Mouse (Mus musculus) hindbrain, embryonic 10.5 days (tissue): ENCODE results near the gene D17H6S53E. TPM values are rescaled to one million over a fixed set of nuclear protein-coding genes. Genes with fewer than 3 reads are reported as not detected.

Source experiments
- DNase-seq: peaks from one replicate; pipeline ENCODE4 v3.0.0-alpha.2; 2017; ENCODE audit warnings: low spot score
- H3K27ac ChIP-seq: fragments of 300-500 bp; sonication (generic); 2 replicates; pipeline ENCODE4 v1.5.1; 2016; ENCODE audit warnings: mild to moderate bottlenecking, moderate library complexity
- H3K27me3 ChIP-seq: fragments of 300-500 bp; sonication (generic); 2 replicates; pipeline ENCODE4 v1.6.1; 2016; ENCODE audit warnings: mild to moderate bottlenecking; ENCODE audit not compliant: poor library complexity, insufficient read depth, severe bottlenecking
- H3K36me3 ChIP-seq: fragments of 300-500 bp; sonication (generic); 2 replicates; pipeline ENCODE4 v1.6.1; 2016; ENCODE audit warnings: mild to moderate bottlenecking, moderate library complexity
- H3K4me1 ChIP-seq: fragments of 300-500 bp; sonication (generic); replicated peaks from 2 replicates; pipeline ENCODE4 v1.6.1; 2016; ENCODE audit warnings: mild to moderate bottlenecking
- H3K4me3 ChIP-seq: fragments of 300-500 bp; sonication (generic); 2 replicates; pipeline ENCODE4 v1.5.1; 2016; ENCODE audit warnings: mild to moderate bottlenecking, moderate library complexity
- H3K9me3 ChIP-seq: fragments of 300-500 bp; sonication (generic); 2 replicates; pipeline ENCODE4 v1.6.1; 2016; ENCODE audit warnings: mild to moderate bottlenecking, moderate library complexity
- WGBS: fragments of 180-500 bp; shearing (Covaris S2); methylation state at CpG from one replicate; pipeline ENCODE4 v1.1.7; 2016; 5-methylcytosine and 5-hydroxymethylcytosine counted together
- polyA plus RNA-seq: library from polyadenylated mRNA; unstranded; fragments of >200 nt; fragmentation: Nextera tagmentation; extraction: Ambion mirVana; gene quantifications from 2 replicates; pipeline ENCODE4 v1.2.1, GENCODE M21; 2016

D17H6S53E gene
- polyA plus RNA-seq, 1 experiment from 2014 or later: 10.0 TPM

DNA sequence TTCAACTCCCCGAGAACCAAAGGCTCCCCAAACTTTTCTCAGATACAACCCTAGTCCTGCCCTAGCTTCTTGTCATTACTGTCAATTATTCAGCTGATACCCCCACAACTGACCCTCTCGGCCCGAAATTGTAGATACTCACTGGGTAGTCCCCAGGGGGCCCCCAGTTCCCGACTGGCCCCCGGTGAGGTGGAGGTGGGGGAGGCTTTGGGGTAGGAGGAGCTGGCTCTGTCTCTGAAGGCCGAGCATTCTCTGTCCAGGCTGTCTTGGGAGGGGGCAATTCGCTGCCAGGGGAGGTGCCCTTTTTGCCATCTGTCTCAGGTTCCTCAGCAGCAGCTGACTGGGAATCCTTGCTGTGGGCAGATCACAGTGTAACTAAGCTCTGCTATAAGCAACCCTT, 33.5 kb downstream of the D17H6S53E start:
- WGBS: 87% methylated on average over 7 of the region's 7 CpGs
- no peaks in the 10 kb centered on the region for H3K9me3 ChIP-seq
- no peak overlapping the region for H3K4me3 ChIP-seq
- H3K27me3 ChIP-seq: no peaks in the 10 kb centered on the region
- H3K4me1 ChIP-seq: peaks cover 21% of the 10 kb centered on the region
- H3K27ac ChIP-seq: no peak overlapping the region
- peaks cover 83% of the 10 kb centered on the region for H3K36me3 ChIP-seq
- DNase-seq: no peak

DNA sequence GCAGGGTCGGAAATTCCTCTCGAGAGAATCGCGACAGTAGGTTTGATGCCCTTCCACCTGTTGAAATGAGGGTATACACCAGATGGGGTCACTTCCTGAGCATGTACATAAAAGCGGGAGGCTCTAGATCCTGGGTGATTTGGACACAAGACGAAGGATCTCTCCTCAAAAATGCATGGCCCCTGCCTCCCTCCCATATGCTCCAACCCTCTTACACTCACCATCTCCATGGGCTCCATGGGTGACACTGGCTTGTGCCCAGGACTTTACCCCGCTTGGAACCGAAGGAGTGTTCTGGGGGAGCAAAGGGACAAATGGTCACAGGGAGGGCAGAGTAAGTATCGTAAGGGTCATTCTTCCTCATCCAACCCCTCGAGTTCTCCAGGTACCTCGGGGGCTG, 35.2 kb downstream of the D17H6S53E start:
- 90% methylated on average over 11 of the region's 11 CpGs for WGBS
- Histone ChIP-seq H3K36me3 (peaks cover 65% of the 10 kb centered on the region), H3K27ac (no peak overlapping the region), H3K27me3 (no peaks in the 10 kb centered on the region), H3K9me3 (no peaks in the 10 kb centered on the region), H3K4me1 (peaks cover 28% of the 10 kb centered on the region), H3K4me3 (peak overlapping the region; percentile 97)
- no peak for DNase-seq

DNA sequence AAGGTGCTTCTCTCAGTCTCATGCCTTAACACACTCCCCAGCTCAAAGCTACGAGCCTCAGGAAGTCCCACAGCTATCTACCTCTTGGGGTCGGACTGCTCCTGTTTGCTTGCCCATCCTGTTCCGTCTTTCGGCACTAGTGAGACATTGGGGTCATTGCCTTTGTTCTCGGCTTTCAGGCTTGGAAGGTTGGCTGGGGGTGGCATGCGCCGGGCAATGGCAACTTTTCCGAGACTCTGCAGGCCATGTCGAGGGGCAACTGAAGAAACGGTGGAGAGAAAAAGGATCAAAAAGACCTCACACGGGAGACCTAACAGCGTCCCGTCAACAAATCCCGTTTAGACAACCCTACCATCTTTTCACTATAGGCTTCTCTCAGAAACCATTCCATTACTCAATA, 35.9 kb downstream of the D17H6S53E start:
- Histone ChIP-seq H3K9me3 (no peaks in the 10 kb centered on the region), H3K27me3 (no peaks in the 10 kb centered on the region), H3K36me3 (peaks cover 58% of the 10 kb centered on the region), H3K4me1 (peaks cover 30% of the 10 kb centered on the region), H3K4me3 (peak overlapping the region; percentile 97), H3K27ac (no peak overlapping the region)
- WGBS: 82% methylated on average over 14 of the region's 14 CpGs
- DNase-seq: no peak

DNA sequence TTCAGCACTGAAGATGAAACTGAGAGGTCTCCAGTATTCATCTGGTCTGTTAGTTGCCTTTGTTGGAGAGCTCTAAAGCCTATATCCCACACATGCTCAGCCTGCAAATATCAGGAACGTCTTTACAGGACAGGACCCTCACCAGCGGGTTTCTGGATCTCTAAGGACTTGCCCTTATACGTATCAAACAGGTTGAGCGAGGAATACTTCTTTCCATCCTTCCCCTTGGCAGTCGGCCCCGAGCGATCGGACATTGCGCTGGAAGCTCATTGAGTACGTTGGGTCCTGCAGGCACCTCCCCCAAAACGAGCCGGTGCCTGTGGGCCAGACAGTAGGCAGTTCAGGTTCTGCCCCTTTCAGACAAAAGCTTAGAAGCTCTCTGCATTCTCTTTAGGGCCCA, 36.6 kb downstream of the D17H6S53E start:
- 71% methylated on average over 12 of the region's 12 CpGs for WGBS
- peaks cover 52% of the 10 kb centered on the region for H3K36me3 ChIP-seq

DNA sequence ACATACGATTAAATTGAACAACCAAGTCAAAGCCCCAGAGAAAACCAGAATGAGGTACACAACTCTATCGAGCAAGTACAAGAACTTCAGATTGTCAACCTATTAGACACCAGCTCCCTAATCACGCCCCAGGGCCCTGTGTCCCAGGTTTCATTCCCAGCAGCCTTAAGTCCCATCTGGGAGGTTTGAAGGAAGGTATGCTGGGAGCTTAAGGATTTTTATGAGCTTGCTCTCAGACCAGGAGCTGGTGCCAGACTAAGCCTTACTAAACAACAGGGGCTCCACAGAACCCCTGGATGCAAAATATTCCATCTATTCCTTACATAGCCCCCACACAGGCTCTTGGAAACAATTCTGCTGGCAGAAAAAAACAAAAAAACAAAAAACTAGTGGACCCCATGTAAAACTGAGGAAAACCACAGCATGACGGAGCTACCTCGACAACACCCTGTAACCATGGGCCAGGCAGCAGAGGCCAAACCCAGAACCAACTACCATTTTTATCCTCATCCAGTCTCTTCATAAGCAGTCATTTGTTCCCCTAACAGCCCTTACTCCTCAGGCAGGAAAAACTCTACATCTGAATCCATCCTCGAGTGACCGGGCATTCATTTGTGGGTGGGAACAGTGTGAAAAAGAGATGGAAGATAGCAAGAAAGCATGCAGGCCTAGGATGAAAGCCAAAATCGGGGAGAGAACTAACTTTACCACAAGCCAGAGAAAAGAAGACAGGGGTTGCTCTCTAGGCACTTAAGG, 37.3 kb downstream of the D17H6S53E start:
- H3K36me3 ChIP-seq: peaks cover 45% of the 10 kb centered on the region
- no peak for DNase-seq
- no peaks in the 10 kb centered on the region for H3K9me3 ChIP-seq
- H3K4me1 ChIP-seq: peaks cover 30% of the 10 kb centered on the region
- 26% methylated on average over 8 of the region's 8 CpGs for WGBS
- H3K4me3 ChIP-seq: peak overlapping the region; percentile 97
- peak overlapping the region; percentile 100 for H3K27ac ChIP-seq
- H3K27me3 ChIP-seq: no peaks in the 10 kb centered on the region

More for the DNA sequence above, 36.6 kb downstream of the D17H6S53E start:
- Histone ChIP-seq H3K27me3 (no peaks in the 10 kb centered on the region), H3K4me3 (peak overlapping the region; percentile 97), H3K9me3 (no peaks in the 10 kb centered on the region), H3K27ac (peak overlapping the region; percentile 100), H3K4me1 (peaks cover 30% of the 10 kb centered on the region)
- DNase-seq: no peak

DNA sequence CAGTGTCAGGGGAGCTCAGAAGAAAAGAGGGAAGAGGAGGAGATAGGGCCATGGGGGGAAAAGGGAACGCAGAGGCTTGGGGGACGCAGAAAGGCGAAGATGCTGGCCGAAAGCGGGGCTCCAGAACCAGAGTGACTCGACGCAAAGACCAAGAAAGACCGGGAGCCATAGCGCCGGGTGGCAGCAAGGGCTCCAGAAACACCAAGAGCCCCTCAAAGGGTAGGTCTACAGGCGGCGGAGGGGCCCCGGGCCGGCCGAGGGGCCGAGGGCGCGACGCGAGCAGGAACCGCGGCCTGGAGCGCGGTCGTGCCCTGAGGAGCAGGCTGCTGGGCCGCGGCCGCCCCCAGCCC, 38.0 kb downstream of the D17H6S53E start:
- no peak for DNase-seq
- H3K4me3 ChIP-seq: peak overlapping the region; percentile 97
- H3K4me1 ChIP-seq: peaks cover 30% of the 10 kb centered on the region
- H3K36me3 ChIP-seq: peaks cover 38% of the 10 kb centered on the region
- H3K27ac ChIP-seq: peak overlapping the region; percentile 100
- H3K9me3 ChIP-seq: no peaks in the 10 kb centered on the region
- no peaks in the 10 kb centered on the region for H3K27me3 ChIP-seq
- WGBS: under 1% methylated on average over 28 of the region's 28 CpGs

DNA sequence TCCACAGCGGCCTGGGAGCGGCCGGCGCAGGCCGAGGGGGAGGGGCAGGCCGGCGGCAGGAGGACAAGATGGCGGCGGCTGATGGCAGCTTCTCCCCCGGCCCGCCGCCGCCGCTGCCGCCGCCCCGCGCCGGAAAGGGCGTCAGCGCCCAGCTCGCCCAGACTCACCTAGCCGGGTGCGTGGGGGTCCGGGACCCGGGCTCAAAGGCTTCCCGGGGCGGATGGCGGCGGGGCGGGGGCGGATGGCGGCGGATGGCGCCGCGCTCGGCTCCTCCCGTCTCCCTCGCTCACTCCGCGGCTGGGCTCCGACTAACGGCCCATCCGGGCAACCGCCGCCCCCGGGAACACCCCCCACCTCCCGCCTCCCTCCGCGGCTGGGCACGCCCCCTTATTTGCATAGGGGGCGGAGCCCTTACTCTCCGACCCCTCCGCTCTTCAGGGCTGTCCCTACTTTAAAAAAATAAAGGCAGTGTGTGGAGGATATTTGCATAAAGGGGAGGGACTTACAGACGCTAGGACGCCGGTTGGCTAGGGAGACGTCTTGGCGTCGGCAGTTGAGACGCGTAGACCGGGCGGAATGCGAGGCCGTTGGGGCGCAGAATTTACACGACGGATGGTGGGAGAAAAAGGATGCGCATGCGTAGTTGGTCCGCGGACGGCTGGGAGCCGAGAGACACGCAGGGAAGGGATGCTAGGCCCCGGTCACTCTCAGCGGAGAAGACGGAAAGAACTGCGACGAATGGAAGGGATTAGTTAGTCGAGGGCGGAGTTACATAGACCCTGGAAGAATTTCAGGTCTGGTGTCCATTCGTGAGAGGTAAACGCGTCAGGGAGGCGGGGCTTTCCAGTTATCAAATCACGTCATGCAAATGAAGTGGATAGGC, 38.6 kb downstream of the D17H6S53E start, which contains the start of gene Prrc2a:
TSS of gene Prrc2a (minus strand) at position 330 of the 883 bp plus-strand sequence.
- Histone ChIP-seq H3K27me3 (no peaks in the 10 kb centered on the region), H3K4me3 (peak within 1 kb of the TSS; percentile 97), H3K4me1 (peaks cover 30% of the 10 kb centered on the region), H3K9me3 (no peaks in the 10 kb centered on the region), H3K36me3 (peaks cover 32% of the 10 kb centered on the region), H3K27ac (peak within 1 kb of the TSS; percentile 100)
- WGBS: under 1% methylated on average over 74 of the region's 89 CpGs
- DNase-seq: peak; percentile 99

DNA sequence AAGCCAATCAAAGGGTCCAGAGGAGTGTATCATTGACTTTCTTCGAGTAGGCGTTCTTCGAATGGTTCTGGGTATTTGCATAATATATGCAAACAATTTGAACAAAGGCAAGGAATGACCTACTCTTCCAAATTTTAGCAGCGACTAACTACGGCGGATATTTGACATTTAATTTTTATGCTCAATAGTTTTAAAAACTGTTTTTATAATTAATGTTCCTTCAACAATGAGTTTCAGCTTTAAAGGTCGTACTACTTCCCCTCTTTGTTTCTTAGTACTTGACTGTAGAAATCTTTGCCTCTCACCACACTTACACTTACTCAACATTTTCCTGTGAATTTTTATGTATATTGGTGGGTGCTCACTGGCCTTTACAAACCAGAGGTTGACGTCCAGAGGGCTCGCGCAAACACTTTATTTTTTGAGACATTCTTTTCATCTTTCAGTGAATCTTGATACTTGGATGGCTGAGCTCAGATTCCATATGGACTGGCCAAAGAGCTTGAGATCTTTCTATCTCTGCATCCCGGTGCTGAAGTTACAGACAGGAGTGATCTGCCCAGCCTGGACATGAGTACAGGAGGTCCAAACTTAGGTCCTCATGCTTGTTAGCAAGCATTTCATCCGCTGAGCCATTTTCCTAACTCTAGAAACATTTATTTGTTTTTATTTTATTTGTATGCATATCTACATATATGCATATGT, 39.4 kb downstream of the D17H6S53E start:
- Histone ChIP-seq H3K36me3 (peaks cover 24% of the 10 kb centered on the region), H3K27me3 (no peaks in the 10 kb centered on the region), H3K27ac (peak overlapping the region; percentile 100), H3K4me3 (peak overlapping the region; percentile 97), H3K4me1 (peaks cover 30% of the 10 kb centered on the region), H3K9me3 (no peaks in the 10 kb centered on the region)
- WGBS: 27% methylated on average over 12 of the region's 12 CpGs
- DNase-seq: no peak

DNA sequence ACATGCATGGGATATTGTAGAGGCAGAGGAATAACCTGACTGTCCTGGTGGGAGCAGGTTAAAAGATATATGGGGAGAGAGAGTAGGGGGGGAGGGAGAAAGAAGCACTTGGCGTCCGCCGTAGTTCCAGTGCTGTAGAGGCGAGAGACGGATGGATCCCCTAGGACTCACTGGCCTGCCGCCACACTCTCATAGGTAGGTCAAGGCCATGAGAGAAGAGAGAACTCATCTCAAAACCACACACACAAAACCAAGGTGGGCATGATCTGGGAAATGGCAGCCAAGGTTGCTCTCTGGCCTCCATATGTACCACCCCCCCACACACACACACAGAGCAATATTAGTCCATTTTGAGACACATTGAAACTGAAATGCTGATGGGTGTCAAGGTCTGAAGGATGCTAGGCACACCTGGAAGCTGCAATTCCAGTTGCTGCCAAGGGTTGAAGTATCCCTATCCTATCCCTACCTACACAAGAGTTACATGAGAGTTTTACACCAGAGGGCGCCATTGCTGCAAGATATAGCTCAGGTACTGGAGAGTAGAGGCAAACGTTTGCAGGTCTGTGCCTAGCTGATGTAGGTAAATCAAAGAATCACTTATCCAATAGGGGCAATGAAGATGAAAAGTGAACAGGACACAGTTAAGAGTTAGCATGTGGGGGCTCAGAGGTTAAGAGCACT, 40.3 kb downstream of the D17H6S53E start:
- H3K9me3 ChIP-seq: no peaks in the 10 kb centered on the region
- H3K27ac ChIP-seq: peak overlapping the region; percentile 100
- peak overlapping the region; percentile 97 for H3K4me3 ChIP-seq
- peaks cover 15% of the 10 kb centered on the region for H3K36me3 ChIP-seq
- WGBS: 73% methylated on average over 8 of the region's 8 CpGs
- H3K27me3 ChIP-seq: no peaks in the 10 kb centered on the region
- H3K4me1 ChIP-seq: peaks cover 30% of the 10 kb centered on the region
- no peak for DNase-seq

DNA sequence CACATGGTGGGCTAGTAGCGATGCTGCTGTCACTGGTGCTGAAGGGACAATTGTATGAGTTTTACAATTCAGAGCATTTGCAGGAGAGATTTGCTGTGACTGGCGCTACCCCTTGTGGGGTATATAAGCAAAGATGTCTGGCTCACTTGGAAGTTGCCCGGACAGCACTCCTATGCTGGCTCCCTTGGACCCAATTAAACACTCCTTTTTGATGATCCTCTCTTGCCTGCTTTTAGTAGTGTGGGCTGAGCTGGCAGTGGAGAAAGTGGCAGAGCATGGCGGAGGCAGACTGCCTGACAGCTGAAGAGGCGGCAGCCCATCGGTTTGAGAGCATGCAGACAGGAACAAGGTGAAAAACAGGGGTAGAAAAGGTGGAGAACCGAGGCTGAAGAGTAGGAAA, 41.6 kb downstream of the D17H6S53E start:
- H3K36me3 ChIP-seq: peaks cover 2% of the 10 kb centered on the region
- 92% methylated on average over 7 of the region's 7 CpGs for WGBS

DNA sequence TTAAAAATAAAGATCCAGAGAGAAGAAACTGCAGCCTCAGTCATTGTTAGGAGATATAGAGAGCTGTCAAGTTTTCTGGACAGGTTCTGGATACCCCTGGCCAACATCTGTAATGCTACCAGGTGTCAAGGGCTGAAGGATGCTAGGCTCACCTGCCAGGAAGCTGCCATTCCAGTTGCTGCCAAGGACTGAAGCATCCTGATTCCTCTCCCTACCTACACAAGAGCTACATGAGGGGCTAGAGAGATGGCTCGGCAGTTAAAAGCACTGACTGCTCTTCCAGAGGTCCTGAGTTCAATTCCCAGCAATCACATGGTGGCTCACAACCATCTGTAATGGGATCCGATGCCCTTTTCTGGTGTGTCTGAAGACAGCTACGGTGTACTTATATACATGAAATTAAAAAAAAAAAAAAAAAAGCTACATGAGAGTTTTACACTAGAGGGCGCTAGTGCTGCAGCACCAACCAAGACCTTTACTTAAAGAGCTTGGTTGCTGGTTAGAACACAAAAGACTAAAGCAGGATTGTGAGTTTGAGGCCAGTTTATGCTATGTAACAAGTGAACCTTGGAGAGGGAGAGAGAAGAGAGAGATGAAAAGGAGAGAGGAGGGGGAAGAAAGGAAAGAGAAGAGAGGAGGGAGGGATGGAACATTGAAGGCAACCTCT, 42.5 kb downstream of the D17H6S53E start:
- H3K36me3 ChIP-seq: no peaks in the 10 kb centered on the region
- peaks cover 9% of the 10 kb centered on the region for H3K4me1 ChIP-seq
- H3K9me3 ChIP-seq: no peaks in the 10 kb centered on the region
- 0 out of 2 replicates have a peak overlapping the region, but pooled peaks have one; percentile 18 for H3K27ac ChIP-seq
- WGBS: 32% methylated on average over 4 of the region's 4 CpGs
- no peak overlapping the region for H3K4me3 ChIP-seq
- no peak for DNase-seq
- H3K27me3 ChIP-seq: no peaks in the 10 kb centered on the region; the same call in 1 of the 2 replicates

More for the DNA sequence above, 41.6 kb downstream of the D17H6S53E start:
- H3K9me3 ChIP-seq: no peaks in the 10 kb centered on the region
- 0 out of 2 replicates have a peak overlapping the region, but pooled peaks have one; percentile 0 for H3K4me3 ChIP-seq
- DNase-seq: no peak
- H3K4me1 ChIP-seq: peaks cover 17% of the 10 kb centered on the region
- no peak overlapping the region for H3K27ac ChIP-seq
- H3K27me3 ChIP-seq: no peaks in the 10 kb centered on the region; the same call in 1 of the 2 replicates
